Mouse (Mus musculus): ENCODE measurements around the gene Cntf. TPM values are rescaled to one million over a fixed set of nuclear protein-coding genes. Genes with fewer than 3 reads are reported as not detected.

Cntf gene
- 0.63 and 1.1 TPM in 2 replicates for total RNA-seq (2017)

GRCm38 (mm10) chr19:12765308-12765707 lies at the start of gene Cntf:
Gene Cntf, minus strand, starts transcription at chr19:12765632.
- no peak for ATAC-seq (replicated peaks in 1 of 2; ENCODE audit: insufficient read depth in 1 of 2, low FRiP score in 2 of 2, low TSS enrichment in 1 of 2, low read depth in 1 of 2, poor library complexity in 2 of 2, severe bottlenecking in 2 of 2)

DNA sequence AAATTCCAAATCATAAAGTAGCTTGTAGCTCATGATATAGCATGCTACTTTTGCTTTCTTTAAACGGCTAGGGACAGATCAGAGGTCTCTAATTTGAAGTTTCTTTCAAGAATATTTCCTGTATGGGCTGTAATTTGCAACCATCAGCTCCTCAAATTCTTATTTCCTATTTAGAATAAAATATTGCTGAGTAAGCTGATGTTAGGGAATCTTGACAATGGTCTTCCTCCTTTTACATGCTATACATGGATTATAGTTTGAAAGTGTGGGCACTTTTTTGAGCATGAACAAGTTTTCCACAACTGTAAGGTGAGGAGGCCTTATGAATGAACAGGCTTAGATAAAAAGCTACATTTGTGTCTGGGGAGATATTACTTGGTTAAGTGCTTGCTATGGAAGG lies 48.5 kb upstream of the Cntf start:
- no peak for ATAC-seq (replicated peaks in 1 of 2; ENCODE audit: insufficient read depth in 1 of 2, low FRiP score in 2 of 2, low TSS enrichment in 1 of 2, low read depth in 1 of 2, poor library complexity in 2 of 2, severe bottlenecking in 2 of 2)

- ATAC-seq (replicated peaks in 1 of 2; ENCODE audit: insufficient read depth in 1 of 2, low FRiP score in 2 of 2, low TSS enrichment in 1 of 2, low read depth in 1 of 2, poor library complexity in 2 of 2, severe bottlenecking in 2 of 2) = no peak
Observed at GRCm38 (mm10) chr19:12812644-12813364, 47.4 kb upstream of the Cntf start.

DNA sequence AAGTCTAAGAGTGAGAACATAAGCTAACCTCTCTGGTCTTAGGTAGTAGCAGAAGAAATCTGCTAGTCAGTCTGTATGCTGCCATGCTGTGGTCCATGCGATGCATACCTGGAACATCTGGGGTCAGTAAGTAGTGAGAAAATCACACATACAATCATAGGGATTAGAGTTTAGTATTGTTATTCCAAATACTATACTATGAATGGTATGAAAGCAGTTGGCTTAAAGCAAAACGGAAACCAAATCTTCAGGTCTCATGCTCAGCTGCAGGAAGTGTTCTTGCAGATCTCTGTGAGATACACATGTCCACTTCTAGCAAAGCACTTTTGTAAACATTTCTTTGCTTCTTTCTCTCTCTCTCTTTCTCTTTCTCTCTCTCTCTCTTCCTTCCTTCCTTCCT lies 40.8 kb upstream of the Cntf start:
- ATAC-seq (replicated peaks in 1 of 2; ENCODE audit: insufficient read depth in 1 of 2, low FRiP score in 2 of 2, low TSS enrichment in 1 of 2, low read depth in 1 of 2, poor library complexity in 2 of 2, severe bottlenecking in 2 of 2) = peak; percentile 64 to 76

- no peak for ATAC-seq (replicated peaks in 1 of 2; ENCODE audit: insufficient read depth in 1 of 2, low FRiP score in 2 of 2, low TSS enrichment in 1 of 2, low read depth in 1 of 2, poor library complexity in 2 of 2, severe bottlenecking in 2 of 2)
Observed at GRCm38 (mm10) chr19:12805730-12806129, 40.3 kb upstream of the Cntf start.

GRCm38 (mm10) chr19:12804237-12804636 lies 38.8 kb upstream of the Cntf start:
- ATAC-seq (replicated peaks in 1 of 2; ENCODE audit: insufficient read depth in 1 of 2, low FRiP score in 2 of 2, low TSS enrichment in 1 of 2, low read depth in 1 of 2, poor library complexity in 2 of 2, severe bottlenecking in 2 of 2) = no peak

- ATAC-seq (replicated peaks in 1 of 2; ENCODE audit: insufficient read depth in 1 of 2, low FRiP score in 2 of 2, low TSS enrichment in 1 of 2, low read depth in 1 of 2, poor library complexity in 2 of 2, severe bottlenecking in 2 of 2) = no peak
Observed at GRCm38 (mm10) chr19:12802830-12803229, 37.4 kb upstream of the Cntf start.

GRCm38 (mm10) chr19:12801046-12801445 lies 35.6 kb upstream of the Cntf start:
- ATAC-seq (replicated peaks in 1 of 2; ENCODE audit: insufficient read depth in 1 of 2, low FRiP score in 2 of 2, low TSS enrichment in 1 of 2, low read depth in 1 of 2, poor library complexity in 2 of 2, severe bottlenecking in 2 of 2) = no peak

GRCm38 (mm10) chr19:12800621-12801020 lies 35.2 kb upstream of the Cntf start:
- no peak for ATAC-seq (replicated peaks in 1 of 2; ENCODE audit: insufficient read depth in 1 of 2, low FRiP score in 2 of 2, low TSS enrichment in 1 of 2, low read depth in 1 of 2, poor library complexity in 2 of 2, severe bottlenecking in 2 of 2)

GRCm38 (mm10) chr19:12799081-12799480 lies 33.6 kb upstream of the Cntf start:
- no peak for ATAC-seq (replicated peaks in 1 of 2; ENCODE audit: insufficient read depth in 1 of 2, low FRiP score in 2 of 2, low TSS enrichment in 1 of 2, low read depth in 1 of 2, poor library complexity in 2 of 2, severe bottlenecking in 2 of 2)

DNA sequence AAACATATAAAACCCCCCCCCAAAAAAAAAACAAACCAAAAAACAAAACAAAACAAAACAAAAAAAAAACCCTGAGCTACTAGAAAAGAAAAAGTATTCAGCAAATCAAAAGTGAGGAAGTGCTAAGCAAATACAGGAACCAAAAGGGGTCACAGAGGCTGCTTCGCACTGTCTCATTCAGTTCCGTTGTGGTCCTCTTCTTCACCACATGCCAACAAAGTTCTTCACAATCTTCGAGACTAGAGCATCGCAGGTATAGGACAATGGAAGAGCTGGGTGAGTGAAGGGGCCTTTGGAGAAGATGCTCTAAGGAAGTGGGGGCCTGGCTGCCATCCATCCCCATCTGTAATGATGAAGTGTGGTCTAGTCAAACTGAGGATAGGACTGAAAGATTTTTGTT lies 33.0 kb upstream of the Cntf start:
- no peak for ATAC-seq (replicated peaks in 1 of 2; ENCODE audit: insufficient read depth in 1 of 2, low FRiP score in 2 of 2, low TSS enrichment in 1 of 2, low read depth in 1 of 2, poor library complexity in 2 of 2, severe bottlenecking in 2 of 2)

DNA sequence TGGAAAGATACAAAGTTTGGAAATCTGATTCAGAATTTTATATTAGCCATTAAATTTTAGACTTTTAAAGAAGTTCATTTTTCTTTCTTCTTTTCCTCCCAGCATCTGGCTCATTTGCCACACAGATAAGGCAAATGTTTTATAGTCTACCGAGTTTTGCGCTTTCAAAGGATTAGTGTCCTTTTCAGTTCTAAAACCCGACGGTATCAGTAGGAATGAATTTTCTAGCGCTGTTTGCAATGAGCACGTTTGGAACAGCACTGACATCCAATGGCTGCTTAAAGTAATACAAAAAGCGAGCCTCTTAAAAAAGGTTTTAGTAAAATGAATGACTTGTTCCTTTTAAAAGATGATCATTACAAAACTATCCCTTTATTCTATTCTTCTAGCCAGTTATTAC lies 31.6 kb upstream of the Cntf start:
- ATAC-seq (replicated peaks in 1 of 2; ENCODE audit: insufficient read depth in 1 of 2, low FRiP score in 2 of 2, low TSS enrichment in 1 of 2, low read depth in 1 of 2, poor library complexity in 2 of 2, severe bottlenecking in 2 of 2) = no peak

DNA sequence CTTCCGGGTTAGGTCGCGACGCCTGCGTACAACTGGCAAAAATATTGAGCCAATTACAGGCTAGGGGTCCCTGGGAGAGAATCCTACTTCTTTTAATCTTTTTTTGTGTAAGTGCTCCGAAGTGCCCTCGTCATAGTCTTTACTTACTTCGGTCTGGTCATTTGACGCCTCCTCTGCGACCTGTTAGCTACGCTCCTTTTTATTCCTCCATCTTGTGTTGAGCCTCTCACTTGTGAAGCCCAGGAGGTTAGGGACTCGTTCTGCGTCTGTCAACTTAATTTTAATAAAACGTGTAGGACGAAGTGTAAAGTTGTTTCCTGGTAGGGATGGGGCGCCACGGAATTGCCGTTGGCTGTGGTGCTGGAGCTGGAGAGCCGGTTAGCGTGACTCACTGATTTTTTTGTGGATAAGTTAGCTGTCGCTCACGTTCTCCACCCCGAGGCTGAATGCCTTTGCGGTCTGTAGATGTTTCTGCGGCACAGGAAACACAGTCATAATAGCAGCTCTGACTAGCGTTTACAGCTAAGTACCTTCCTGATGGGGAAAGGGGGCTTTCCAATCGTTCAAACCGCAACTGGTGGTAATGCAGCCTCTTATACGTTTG lies 31.0 kb upstream of the Cntf start:
- ATAC-seq (replicated peaks in 1 of 2; ENCODE audit: insufficient read depth in 1 of 2, low FRiP score in 2 of 2, low TSS enrichment in 1 of 2, low read depth in 1 of 2, poor library complexity in 2 of 2, severe bottlenecking in 2 of 2) = peak; percentile 56 to 66

DNA sequence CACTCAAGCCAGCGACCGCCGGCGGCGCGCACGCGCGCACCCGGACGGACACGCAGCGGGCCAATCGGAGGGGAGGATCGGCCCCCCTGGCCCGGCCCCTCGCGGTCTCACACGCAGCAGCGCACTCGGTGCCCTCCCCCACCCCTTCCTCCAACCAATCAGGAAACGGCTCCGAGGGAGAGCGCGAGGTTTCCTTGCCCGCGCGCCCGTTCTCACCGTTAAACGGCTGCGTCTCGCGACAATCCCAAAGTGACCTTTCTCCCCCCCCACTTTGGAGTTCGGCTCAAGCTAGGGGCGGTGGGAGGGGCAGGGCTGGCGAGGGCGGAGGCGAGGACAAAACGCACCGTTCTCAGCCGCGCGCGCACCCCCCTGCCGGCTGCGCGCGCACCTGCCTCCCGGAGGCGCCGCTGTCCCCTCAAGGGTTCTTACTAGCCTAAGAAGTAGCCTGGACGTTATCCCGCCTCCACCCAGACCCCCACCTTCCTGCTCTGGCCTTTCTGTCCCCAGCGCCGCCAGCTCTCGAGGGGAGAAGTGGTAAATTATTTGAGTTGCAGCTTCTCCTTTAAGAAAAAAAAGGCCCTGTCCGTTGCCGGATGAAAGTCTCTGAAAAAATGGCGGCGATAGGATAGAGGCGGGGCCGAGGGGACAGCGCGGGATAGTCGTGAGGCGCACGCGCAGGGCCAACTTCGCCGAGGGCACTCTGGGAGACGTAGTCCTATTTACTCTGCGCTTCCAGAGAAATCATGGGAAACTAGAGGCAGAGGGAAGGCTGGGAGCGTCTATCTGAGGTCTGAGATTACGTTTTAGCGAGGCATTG lies 30.3 kb upstream of the Cntf start, which contains the start of the genes Zfp91 and Lpxn:
Zfp91 (minus strand) TSS at position 616 of the 817 bp plus-strand sequence.
Lpxn (plus strand) TSS at position 683 of the 817 bp plus-strand sequence.
- peak; percentile 68 to 78 for ATAC-seq (replicated peaks in 1 of 2; ENCODE audit: insufficient read depth in 1 of 2, low FRiP score in 2 of 2, low TSS enrichment in 1 of 2, low read depth in 1 of 2, poor library complexity in 2 of 2, severe bottlenecking in 2 of 2)

DNA sequence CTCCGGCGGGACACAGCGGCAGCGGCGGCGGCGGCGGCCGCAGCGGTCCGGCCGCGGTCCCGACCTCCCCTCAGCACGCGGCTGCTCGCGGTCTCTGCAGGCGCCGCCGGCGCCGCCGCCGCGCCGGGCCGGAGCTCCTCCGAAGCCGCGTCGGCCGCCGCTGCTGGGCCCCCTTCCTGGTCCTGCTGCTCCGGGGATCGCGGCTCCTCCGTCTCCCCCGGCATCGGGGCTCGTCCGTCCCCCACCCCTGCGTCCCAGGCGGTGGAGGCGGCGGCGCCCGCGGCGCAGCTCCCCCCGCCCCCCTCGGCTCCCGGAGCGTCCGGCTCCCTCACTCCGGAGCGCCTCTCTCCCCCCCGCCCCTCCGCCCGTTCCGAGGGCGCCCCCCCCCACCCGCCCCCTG lies 29.7 kb upstream of the Cntf start:
- ATAC-seq (replicated peaks in 1 of 2; ENCODE audit: insufficient read depth in 1 of 2, low FRiP score in 2 of 2, low TSS enrichment in 1 of 2, low read depth in 1 of 2, poor library complexity in 2 of 2, severe bottlenecking in 2 of 2) = no peak

DNA sequence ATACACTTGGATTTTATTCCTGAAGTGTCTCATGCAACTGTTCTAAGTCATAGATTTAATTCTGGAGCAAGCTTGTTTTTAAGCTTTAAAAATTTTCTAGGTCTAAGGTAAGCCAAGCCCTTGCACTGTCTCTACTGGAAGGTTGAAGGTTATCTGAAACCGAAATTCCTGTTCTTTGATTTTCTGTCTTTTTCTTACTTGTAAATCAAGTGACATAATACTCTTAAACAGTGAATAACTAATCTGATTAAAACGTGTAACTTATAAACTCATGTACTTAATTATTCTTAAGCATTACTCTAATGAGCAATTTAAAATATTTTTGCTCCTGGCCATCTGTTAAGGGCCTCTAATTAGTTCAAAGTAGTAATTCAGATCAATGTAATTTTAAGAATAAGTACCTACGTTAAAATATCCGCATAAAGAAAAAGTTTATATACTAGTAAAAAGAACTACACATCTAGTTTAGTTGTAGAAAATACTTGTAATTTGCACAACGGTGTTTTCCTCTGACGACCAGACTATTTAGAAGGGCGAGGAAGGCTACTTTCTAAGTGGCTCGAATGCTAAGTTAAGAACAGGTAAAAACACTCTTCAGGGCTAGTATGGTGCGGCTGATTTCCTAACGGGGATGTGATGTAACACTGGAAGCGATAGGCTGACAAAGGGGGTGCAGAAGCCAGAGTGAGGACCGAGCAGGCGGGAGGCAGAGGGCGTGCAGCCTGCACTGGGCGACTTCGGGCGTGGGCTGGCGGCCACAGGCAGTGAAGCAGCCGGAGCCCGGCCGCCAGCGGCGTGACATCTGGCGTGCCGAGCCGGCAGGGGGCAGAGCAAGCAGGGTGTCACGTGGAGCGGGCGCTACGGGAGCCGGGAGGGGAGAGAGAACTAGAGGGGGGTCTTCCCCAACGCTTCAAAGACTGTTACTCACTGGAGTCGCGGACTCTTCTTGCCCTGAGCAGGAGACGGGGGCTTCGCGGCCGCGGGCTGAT lies 28.9 kb upstream of the Cntf start:
- ATAC-seq (replicated peaks in 1 of 2; ENCODE audit: insufficient read depth in 1 of 2, low FRiP score in 2 of 2, low TSS enrichment in 1 of 2, low read depth in 1 of 2, poor library complexity in 2 of 2, severe bottlenecking in 2 of 2) = peak; percentile 25 to 53

GRCm38 (mm10) chr19:12792374-12792773 lies 26.9 kb upstream of the Cntf start:
- no peak for ATAC-seq (replicated peaks in 1 of 2; ENCODE audit: insufficient read depth in 1 of 2, low FRiP score in 2 of 2, low TSS enrichment in 1 of 2, low read depth in 1 of 2, poor library complexity in 2 of 2, severe bottlenecking in 2 of 2)

Measured in hematopoietic stem cell, adult 5-6 weeks (primary cell).